Mouse (Mus musculus) Patski (cell line): ENCODE measurements around the gene Slc4a1ap. TPM values are rescaled to one million over a fixed set of nuclear protein-coding genes. Genes with fewer than 3 reads are reported as not detected.

ENCODE experiments used
- ATAC-seq: fragments of 100-300 bp; one replicate; pipeline ENCODE4 v1.8.0; 2021
- CTCF ChIA-PET: fragments of 350-600 bp; sonication (Branson Sonifier 250); formaldehyde crosslinking; loops from one replicate; lab custom pipeline; 2022; ENCODE audit warnings: inconsistent platforms; lab: Charles Lee
- POLR2A ChIA-PET: fragments of 350-600 bp; sonication (Branson Sonifier 250); formaldehyde crosslinking; loops from one replicate; lab custom pipeline; 2022; ENCODE audit warnings: antibody characterized with exemption, inconsistent platforms; lab: Charles Lee
- DNase-seq: peaks from one replicate; pipeline ENCODE4 v3.0.0-alpha.2; 2011; ENCODE audit warnings: low read depth, low spot score
- H3K27me3 ChIP-seq: fragments of 371-371 bp; one replicate; pipeline ENCODE4 v1.5.1; 2021
- CTCF ChIP-seq: fragments of 100-300 bp; IDR thresholded peaks from one replicate; pipeline ENCODE4 v1.5.1; 2021
- in situ Hi-C: fragments of 300-500 bp; cut with MboI; formaldehyde crosslinking; loops from 3 replicates; pipeline ENCODE4 v1.11.1; 2018; ENCODE audit warnings: low pct_unique_long_range_greater_than_20kb, mixed read lengths
- polyA plus RNA-seq: library from polyadenylated mRNA; unstranded; gene quantifications from one replicate; pipeline ENCODE4 v1.2.3, GENCODE M21; 2021

The Slc4a1ap gene
- polyA plus RNA-seq, 1 experiment from 2014 or later = 45.8 TPM

DNA sequence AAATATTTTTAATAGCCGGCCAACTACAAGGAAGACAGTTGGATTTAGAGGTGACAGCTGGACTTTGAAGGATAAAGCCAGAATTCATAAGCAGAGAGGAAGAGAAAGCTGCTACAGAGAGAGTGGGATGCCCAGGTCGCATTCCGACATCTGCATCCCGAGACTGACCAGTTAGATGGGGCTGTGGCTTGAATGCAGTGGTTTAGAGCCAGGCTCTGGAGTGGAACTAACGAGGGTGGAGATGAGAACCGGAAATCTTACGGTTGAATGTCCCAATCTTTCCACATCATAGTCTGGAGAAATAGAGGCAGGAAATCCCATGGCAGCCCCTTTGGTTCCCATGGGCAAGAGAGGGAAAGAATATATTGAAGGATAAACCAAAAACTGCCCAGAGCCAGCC is 39.2 kb downstream of the Slc4a1ap start:
- ChIA-PET POLR2A (interaction anchor here (0.7 to 4.8 kb wide), 9 partner anchors 12 to 680 kb away, joined by 3 to 22 read pairs (median 5); no protein-coding TSS in a partner anchor), CTCF (interaction anchor here (1.2 to 8.1 kb wide), 5 partner anchors 10 to 954 kb away, joined by 3 to 83 read pairs (median 5); no protein-coding TSS in a partner anchor)
- DNase-seq (no peak), ATAC-seq (no peak)
- H3K27me3 ChIP-seq = no peaks in the 10 kb centered on the region
- in situ Hi-C loops = loop anchor here (10.0 to 25.0 kb wide), 2 partner anchors 749 to 946 kb away; no protein-coding TSS in a partner anchor
- no peak for TF ChIP-seq CTCF

DNA sequence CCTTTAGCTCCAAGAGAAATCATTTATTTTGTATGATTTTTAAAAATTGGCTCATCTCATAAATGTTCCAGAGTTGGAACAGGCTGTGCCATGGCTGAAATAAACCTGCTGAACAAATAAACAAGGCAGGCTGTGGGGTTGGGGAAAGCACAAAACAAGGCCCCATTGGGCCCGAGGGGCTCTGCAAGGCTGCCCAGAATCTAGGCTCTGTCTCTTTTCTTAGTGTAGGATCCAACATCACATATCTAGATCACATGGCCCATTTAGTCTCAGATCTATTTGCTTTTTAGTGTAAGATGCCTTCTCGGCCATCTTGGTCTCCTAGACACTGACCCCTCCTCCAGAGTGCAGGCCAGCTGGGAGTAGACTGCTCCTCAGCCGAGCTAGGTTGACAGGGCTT is 39.7 kb downstream of the Slc4a1ap start:
- ChIA-PET POLR2A (interaction anchor here (0.7 to 4.8 kb wide), 5 partner anchors 11 to 572 kb away, joined by 3 to 22 read pairs (median 7); no protein-coding TSS in a partner anchor), CTCF (interaction anchor here (1.5 to 8.1 kb wide), 3 partner anchors 10 to 32 kb away, joined by 4 to 83 read pairs (median 23); no protein-coding TSS in a partner anchor)
- no peak for DNase-seq
- no peak for TF ChIP-seq CTCF
- no peak for ATAC-seq
- no peaks in the 10 kb centered on the region for H3K27me3 ChIP-seq
- in situ Hi-C loops = loop anchor here (10.0 to 25.0 kb wide), 2 partner anchors 748 to 946 kb away; no protein-coding TSS in a partner anchor

DNA sequence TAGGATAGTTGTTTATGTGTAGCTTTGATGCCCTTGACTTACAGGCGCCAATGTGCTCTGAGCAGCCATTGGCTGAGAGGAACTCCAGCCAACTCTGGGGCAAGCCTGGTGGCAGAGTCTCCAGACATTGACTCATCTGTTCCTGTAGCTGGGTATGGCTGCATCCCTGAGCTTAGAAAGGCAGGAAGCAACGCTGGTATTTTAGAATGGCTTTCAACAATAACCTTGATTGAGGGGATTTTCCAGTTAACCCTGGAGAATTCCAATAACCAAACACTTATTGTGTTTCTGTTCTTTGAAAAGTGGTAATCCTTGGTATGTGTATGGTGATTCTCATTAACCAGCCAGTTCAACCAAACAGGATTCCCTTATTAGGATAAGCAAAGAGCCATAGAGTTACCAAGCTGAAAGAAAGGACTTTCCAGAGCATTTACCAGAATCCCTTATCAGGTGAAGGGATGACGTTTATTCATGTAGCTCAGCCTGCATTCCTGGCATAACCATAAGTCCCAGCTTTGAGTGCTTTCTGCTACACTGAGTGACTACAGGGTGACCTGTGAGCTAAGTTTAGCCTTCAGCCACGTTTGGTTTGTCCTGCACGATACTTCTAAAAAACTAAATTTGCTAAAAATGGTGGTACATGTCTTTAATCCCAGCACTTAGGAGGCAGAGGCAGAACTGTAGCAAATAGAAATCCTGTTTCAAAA is 41.3 kb downstream of the Slc4a1ap start:
- POLR2A ChIA-PET = interaction anchor here (0.7 to 4.8 kb wide), 8 partner anchors 9 to 570 kb away, joined by 3 to 22 read pairs (median 6); partner anchors contain the start of genes Babam2 and Rbks
- in situ Hi-C loops = loop anchor here (10.0 to 25.0 kb wide), 2 partner anchors 747 to 944 kb away; no protein-coding TSS in a partner anchor
- TF ChIP-seq CTCF = no peak
- ATAC-seq (peak; percentile 58), DNase-seq (peak; percentile 96)
- H3K27me3 ChIP-seq = no peaks in the 10 kb centered on the region
- CTCF ChIA-PET = interaction anchor here (1.1 to 8.1 kb wide), 15 partner anchors 9 to 901 kb away, joined by 3 to 83 read pairs (median 4); no protein-coding TSS in a partner anchor

DNA sequence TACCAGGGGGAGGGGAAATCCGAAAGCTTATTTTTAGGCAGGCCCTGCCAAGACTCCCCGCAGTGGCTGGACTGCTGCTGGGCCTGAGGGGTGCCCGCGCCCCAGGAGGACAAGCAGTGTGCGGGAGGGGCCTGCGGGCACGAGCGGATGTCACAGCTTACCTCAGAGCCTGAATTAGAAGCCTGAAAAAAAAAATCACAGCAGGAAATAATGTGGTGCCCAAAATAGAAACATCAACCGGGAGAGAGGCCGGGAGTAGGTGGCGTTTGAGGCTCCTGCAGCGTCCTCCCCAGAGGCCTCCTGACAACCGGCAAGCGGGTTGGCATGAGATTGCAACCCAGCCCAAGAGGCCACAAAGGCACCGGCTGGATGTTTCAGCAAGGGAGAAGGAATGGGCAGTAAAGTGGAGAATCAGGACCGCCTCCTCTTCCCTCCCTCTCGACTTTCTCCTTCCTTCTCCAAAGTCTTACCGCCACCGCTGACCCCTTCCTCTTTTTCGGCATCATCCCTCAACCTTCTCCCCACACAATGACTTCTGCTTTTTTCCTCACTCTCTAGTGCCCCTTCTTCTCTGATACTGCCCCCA is 44.3 kb downstream of the Slc4a1ap start:
- no peaks in the 10 kb centered on the region for H3K27me3 ChIP-seq
- in situ Hi-C loops = loop anchor here (25.0 kb wide), 1 partner anchor 941 kb away; no protein-coding TSS in a partner anchor
- peak; percentile 93 for DNase-seq
- no peak for TF ChIP-seq CTCF
- ChIA-PET CTCF (interaction anchor here (1.2 to 1.4 kb wide), 3 partner anchors 11 to 626 kb away, joined by 3 to 5 read pairs (median 4); no protein-coding TSS in a partner anchor), POLR2A (interaction anchor here (1.0 to 2.0 kb wide), 5 partner anchors 9 to 60 kb away, joined by 3 to 10 read pairs (median 4); no protein-coding TSS in a partner anchor)
- peak; percentile 62 for ATAC-seq

DNA sequence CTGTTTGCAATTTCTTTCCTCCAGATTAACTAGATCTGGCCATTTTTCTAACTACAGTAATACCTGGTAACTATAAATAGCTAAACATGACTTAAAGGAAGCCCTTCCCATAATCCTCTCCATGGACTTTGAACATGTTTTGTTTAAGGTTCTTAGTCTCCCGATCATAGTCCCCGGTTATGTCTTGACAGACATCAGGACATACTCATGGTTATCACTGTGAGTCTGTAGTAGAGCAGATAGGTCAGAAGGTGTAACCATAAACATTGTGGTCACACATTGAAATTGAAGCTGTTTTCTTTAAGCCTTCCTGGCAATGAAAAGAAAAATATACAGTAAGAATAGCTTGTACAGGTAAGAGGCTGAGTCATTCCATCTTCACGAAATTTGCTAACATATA is 46.9 kb downstream of the Slc4a1ap start:
- no peaks in the 10 kb centered on the region for H3K27me3 ChIP-seq
- DNase-seq (no peak), ATAC-seq (no peak)
- in situ Hi-C loops = loop anchor here (25.0 kb wide), 1 partner anchor 939 kb away; no protein-coding TSS in a partner anchor
- CTCF ChIA-PET = interaction anchor here (1.0 to 1.6 kb wide), 4 partner anchors 9 to 30 kb away, joined by 3 to 5 read pairs (median 4); no protein-coding TSS in a partner anchor
- no peak for TF ChIP-seq CTCF
- POLR2A ChIA-PET = no interaction called here

DNA sequence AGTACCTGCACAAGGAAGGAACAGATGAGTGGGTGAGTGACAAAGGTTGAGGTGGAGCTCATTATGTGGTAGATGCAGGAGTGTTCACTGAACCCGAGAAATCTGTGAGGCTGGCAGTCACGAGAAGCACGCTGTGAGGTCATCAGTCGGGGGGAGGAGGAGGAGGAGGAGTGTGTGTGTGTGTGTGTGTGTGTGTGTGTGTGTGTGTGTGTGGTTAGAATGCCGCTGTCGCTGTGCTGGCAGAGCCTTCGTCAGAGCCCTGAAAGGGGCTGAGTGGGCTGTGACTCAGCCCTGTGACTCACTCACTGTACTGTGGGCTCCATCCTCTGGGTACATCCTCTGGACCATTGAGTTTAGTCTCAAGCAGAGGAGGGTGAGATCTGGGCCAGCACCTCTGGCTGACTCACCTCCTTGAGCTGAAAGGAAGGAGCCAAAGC is 49.8 kb downstream of the Slc4a1ap start:
- POLR2A ChIA-PET = interaction anchor here (0.7 to 2.4 kb wide), 10 partner anchors 9 to 61 kb away, joined by 3 to 15 read pairs (median 4); no protein-coding TSS in a partner anchor
- no peaks in the 10 kb centered on the region for H3K27me3 ChIP-seq
- ATAC-seq = peak; percentile 99
- CTCF ChIA-PET = interaction anchor here (0.6 to 2.8 kb wide), 7 partner anchors 9 to 579 kb away, joined by 3 to 23 read pairs (median 3); no protein-coding TSS in a partner anchor
- no peak for TF ChIP-seq CTCF
- peak; percentile 99 for DNase-seq
- in situ Hi-C loops = loop anchor here (5.0 kb wide), 1 partner anchor 36 kb away; no protein-coding TSS in a partner anchor

DNA sequence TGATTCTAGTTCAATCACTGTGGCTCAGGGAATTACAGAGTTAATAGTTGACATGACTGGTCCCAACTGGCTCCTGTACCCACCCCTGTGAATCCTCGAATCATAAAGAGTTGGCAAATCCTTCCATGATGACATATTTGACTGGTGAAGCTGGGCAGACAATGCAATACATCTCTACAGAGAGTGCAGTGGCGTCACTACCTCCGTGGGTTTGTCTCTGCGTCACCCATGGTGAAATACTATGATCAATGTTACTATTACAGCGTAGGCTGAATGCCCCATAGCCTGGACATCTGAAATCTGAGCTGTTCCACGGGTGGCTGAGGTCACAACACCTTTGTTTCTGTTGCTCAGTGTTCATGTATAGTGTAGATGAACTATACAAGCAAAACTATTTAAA is 54.5 kb downstream of the Slc4a1ap start:
- in situ Hi-C loops = loop anchor here (5.0 kb wide), 1 partner anchor 116 kb away; the partner anchor contains the start of genes Babam2 and Rbks
- TF ChIP-seq CTCF = no peak
- ATAC-seq (no peak), DNase-seq (no peak)
- ChIA-PET POLR2A (interaction anchor here (1.1 to 4.5 kb wide), 3 partner anchors 14 to 44 kb away, joined by 3 to 19 read pairs (median 3); no protein-coding TSS in a partner anchor), CTCF (interaction anchor here (8.1 kb wide), 1 partner anchor 16 kb away, joined by 83 read pairs; no protein-coding TSS in a partner anchor)
- no peaks in the 10 kb centered on the region for H3K27me3 ChIP-seq

DNA sequence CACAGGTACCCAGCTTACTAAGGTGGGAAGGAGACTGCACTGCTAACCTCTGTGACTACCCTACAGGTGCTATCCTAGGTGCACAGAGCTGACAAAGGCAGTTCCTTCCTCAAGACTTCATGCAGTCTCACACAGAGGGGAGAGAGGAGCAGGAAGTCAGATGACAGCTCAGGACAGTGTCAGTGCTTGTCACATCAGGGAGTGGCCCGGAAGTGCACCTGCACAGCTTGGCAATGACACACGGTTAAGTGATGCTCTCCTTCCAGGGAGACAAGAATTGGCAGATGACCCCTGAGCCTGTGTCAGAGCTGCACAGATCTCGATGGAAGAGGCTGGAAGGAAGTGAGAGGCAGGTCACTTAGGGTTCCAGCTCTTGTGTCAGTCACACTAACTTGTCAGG is 55.1 kb downstream of the Slc4a1ap start:
- no peaks in the 10 kb centered on the region for H3K27me3 ChIP-seq
- ATAC-seq = no peak
- CTCF ChIA-PET = interaction anchor here (1.2 to 8.1 kb wide), 5 partner anchors 8 to 25 kb away, joined by 5 to 83 read pairs (median 5); no protein-coding TSS in a partner anchor
- DNase-seq = no peak
- TF ChIP-seq CTCF = no peak
- in situ Hi-C loops = loop anchor here (5.0 kb wide), 1 partner anchor 115 kb away; the partner anchor contains the start of genes Babam2 and Rbks
- POLR2A ChIA-PET = interaction anchor here (1.1 to 4.5 kb wide), 7 partner anchors 11 to 49 kb away, joined by 3 to 19 read pairs (median 5); no protein-coding TSS in a partner anchor

DNA sequence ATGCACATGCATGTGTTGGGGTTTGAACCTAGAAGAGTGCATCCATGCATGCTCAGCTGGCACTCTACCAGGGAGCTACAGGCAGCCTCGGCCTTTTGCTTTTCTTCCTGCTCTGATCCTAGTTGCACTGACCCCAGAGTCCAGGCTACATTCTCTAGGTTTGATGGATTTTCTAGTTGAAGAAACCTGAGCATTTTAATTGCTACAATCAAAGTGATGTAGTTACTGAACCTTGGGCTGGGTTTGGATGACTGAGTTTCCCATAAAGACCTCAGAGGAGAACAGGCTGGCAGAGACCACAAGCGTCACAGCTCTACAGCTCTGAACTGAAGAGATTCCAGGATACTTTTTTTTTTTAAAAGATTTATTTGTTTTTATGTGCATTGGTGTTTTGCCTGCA is 56.5 kb downstream of the Slc4a1ap start:
- no peaks in the 10 kb centered on the region for H3K27me3 ChIP-seq
- peak; percentile 91 for ATAC-seq
- TF ChIP-seq CTCF = no peak
- peak; percentile 99 for DNase-seq
- in situ Hi-C loops = loop anchor here (5.0 kb wide), 1 partner anchor 114 kb away; the partner anchor contains the start of genes Babam2 and Rbks
- CTCF ChIA-PET = interaction anchor here (0.9 to 8.1 kb wide), 10 partner anchors 12 to 554 kb away, joined by 3 to 83 read pairs (median 6); partner anchors contain the start of gene Mrpl33
- POLR2A ChIA-PET = interaction anchor here (1.3 to 4.5 kb wide), 6 partner anchors 13 to 553 kb away, joined by 3 to 19 read pairs (median 6); partner anchors contain the start of gene Fosl2
